Mouse (Mus musculus): Measurements from ENCODE around the gene Retsat. TPM values are rescaled to one million over a fixed set of nuclear protein-coding genes. Genes with fewer than 3 reads are reported as not detected.

Gene Retsat
- polyA plus RNA-seq, 1 experiment from 2014 or later: 26.0 TPM

DNA sequence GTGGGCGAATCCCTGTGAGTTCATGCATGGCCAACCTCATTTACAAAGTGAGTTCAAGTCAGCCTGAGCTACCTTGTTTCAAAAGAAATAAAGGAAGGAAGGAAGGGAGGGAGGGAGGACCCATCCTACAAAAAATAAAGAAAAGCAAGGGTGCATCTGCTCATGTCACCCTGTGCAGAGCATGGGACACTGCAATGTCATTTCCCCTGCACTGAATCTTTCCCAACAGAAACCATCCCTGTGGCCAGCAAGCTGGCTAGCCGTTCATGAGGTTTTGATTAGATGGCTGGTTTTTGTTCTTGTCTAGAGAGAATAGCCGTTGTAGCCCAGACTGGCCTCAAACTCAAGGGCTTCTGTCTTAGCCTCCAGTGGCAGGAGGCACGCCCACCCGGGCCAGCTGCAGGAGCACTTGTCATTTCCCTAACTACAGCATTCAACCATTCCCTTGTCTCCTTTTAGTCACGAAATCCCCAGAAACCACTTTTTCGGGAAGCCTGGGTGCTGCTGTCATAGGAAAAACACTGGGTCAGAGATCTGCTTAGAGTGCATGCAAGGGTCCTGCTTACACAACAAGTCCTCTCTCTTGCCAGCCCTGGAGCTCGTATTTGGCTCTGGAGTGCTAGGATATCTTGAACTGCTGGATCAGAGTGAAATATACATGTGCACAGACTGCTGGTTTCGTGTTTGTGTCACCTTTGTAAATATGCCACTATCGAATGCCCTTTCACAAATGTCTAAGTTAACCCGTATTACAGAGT is 16.5 kb upstream of the Retsat start:
- no peak for ATAC-seq (replicated peaks; ENCODE audit: low FRiP score)

GRCm38 (mm10) chr6:72583211-72583839 is 14.9 kb upstream of the Retsat start:
- no peak overlapping the region for H3K4me2 ChIP-seq
- no peak for ATAC-seq (replicated peaks; ENCODE audit: low FRiP score)
- 89% methylated on average over 4 of the region's 4 CpGs for WGBS
- no peaks in the 10 kb centered on the region for H3K27me3 ChIP-seq (replicated peaks; ENCODE audit: control insufficient read depth, insufficient read depth, low read length)
- H3K4me1 ChIP-seq (replicated peaks; ENCODE audit: control insufficient read depth, insufficient read depth, low read length): no peaks in the 10 kb centered on the region
- 0 out of 2 replicates have a peak, but pooled peaks cover 2% of the 10 kb centered on the region for H3K36me3 ChIP-seq (ENCODE audit: control insufficient read depth, insufficient read depth, low read length)
- H3K9ac ChIP-seq (ENCODE audit: low read depth, low read length): no peak overlapping the region
- no peak overlapping the region for H3K4me3 ChIP-seq (ENCODE audit: low read depth, low read length)
- DNase-seq (ENCODE audit: low spot score): no peak
- H3K9me3 ChIP-seq (ENCODE audit: control insufficient read depth, low read length): no peaks in the 10 kb centered on the region
- H3K27ac ChIP-seq (ENCODE audit: low read depth, low read length): no peak overlapping the region

More for the DNA sequence above, 16.5 kb upstream of the Retsat start:
- Histone ChIP-seq H3K9ac (ENCODE audit: low read depth, low read length) (no peak overlapping the region), H3K36me3 (ENCODE audit: control insufficient read depth, insufficient read depth, low read length) (0 out of 2 replicates have a peak, but pooled peaks cover 2% of the 10 kb centered on the region), H3K4me1 (replicated peaks; ENCODE audit: control insufficient read depth, insufficient read depth, low read length) (no peaks in the 10 kb centered on the region), H3K4me2 (no peak overlapping the region), H3K4me3 (ENCODE audit: low read depth, low read length) (no peak overlapping the region), H3K27ac (ENCODE audit: low read depth, low read length) (no peak overlapping the region), H3K27me3 (replicated peaks; ENCODE audit: control insufficient read depth, insufficient read depth, low read length) (no peaks in the 10 kb centered on the region), H3K9me3 (ENCODE audit: control insufficient read depth, low read length) (no peaks in the 10 kb centered on the region)
- WGBS: 77% methylated on average over 11 of the region's 11 CpGs
- no peak for DNase-seq (ENCODE audit: low spot score)

DNA sequence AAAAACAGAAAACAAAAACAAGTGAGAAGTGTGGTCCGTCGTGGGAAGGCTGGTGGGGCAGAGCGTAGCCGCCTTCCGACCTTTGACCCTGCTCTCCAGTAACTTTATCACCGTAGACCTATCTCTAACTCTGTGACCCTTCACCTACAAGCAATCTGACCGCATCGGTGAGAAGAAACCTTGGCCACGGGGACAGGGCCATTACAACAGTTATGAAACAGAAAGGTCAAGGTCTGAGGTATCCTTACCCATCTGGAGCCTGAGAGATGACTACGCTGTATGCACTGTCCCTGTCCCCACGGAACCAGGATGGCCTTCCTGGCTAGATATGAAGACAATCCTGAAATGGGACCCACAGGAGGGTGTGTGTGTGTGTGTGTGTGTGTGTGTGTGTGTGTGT is 14.1 kb upstream of the Retsat start:
- DNase-seq (ENCODE audit: low spot score) (no peak), ATAC-seq (replicated peaks; ENCODE audit: low FRiP score) (no peak)
- Histone ChIP-seq H3K9ac (ENCODE audit: low read depth, low read length) (no peak overlapping the region), H3K4me2 (no peak overlapping the region), H3K27ac (ENCODE audit: low read depth, low read length) (no peak overlapping the region), H3K4me1 (replicated peaks; ENCODE audit: control insufficient read depth, insufficient read depth, low read length) (no peaks in the 10 kb centered on the region), H3K36me3 (ENCODE audit: control insufficient read depth, insufficient read depth, low read length) (0 out of 2 replicates have a peak, but pooled peaks cover 2% of the 10 kb centered on the region), H3K27me3 (replicated peaks; ENCODE audit: control insufficient read depth, insufficient read depth, low read length) (no peaks in the 10 kb centered on the region), H3K4me3 (ENCODE audit: low read depth, low read length) (no peak overlapping the region), H3K9me3 (ENCODE audit: control insufficient read depth, low read length) (no peaks in the 10 kb centered on the region)
- WGBS: 80% methylated on average over 11 of the region's 11 CpGs

- ATAC-seq (replicated peaks; ENCODE audit: low FRiP score): no peak
- Histone ChIP-seq H3K4me2 (no peak overlapping the region), H3K27ac (ENCODE audit: low read depth, low read length) (no peak overlapping the region), H3K4me1 (replicated peaks; ENCODE audit: control insufficient read depth, insufficient read depth, low read length) (no peaks in the 10 kb centered on the region), H3K9ac (ENCODE audit: low read depth, low read length) (no peak overlapping the region), H3K4me3 (ENCODE audit: low read depth, low read length) (no peak overlapping the region), H3K27me3 (replicated peaks; ENCODE audit: control insufficient read depth, insufficient read depth, low read length) (no peaks in the 10 kb centered on the region), H3K9me3 (ENCODE audit: control insufficient read depth, low read length) (no peaks in the 10 kb centered on the region), H3K36me3 (ENCODE audit: control insufficient read depth, insufficient read depth, low read length) (0 out of 2 replicates have a peak, but pooled peaks cover 2% of the 10 kb centered on the region)
- 75% methylated on average over 3 of the region's 3 CpGs for WGBS
- DNase-seq (ENCODE audit: low spot score): no peak
Observed at GRCm38 (mm10) chr6:72586701-72587100, 11.6 kb upstream of the Retsat start.

- no peaks in the 10 kb centered on the region for H3K4me1 ChIP-seq (replicated peaks; ENCODE audit: control insufficient read depth, insufficient read depth, low read length)
- no peak overlapping the region for H3K4me2 ChIP-seq
- no peaks in the 10 kb centered on the region for H3K9me3 ChIP-seq (ENCODE audit: control insufficient read depth, low read length)
- H3K27ac ChIP-seq (ENCODE audit: low read depth, low read length): no peak overlapping the region
- no peak overlapping the region for H3K9ac ChIP-seq (ENCODE audit: low read depth, low read length)
- no peak for DNase-seq (ENCODE audit: low spot score)
- no peak for ATAC-seq (replicated peaks; ENCODE audit: low FRiP score)
- no peak overlapping the region for H3K4me3 ChIP-seq (ENCODE audit: low read depth, low read length)
- H3K36me3 ChIP-seq (ENCODE audit: control insufficient read depth, insufficient read depth, low read length): 0 out of 2 replicates have a peak, but pooled peaks cover 2% of the 10 kb centered on the region
- no peaks in the 10 kb centered on the region for H3K27me3 ChIP-seq (replicated peaks; ENCODE audit: control insufficient read depth, insufficient read depth, low read length)
Observed at GRCm38 (mm10) chr6:72588307-72588706, 10.0 kb upstream of the Retsat start.

- H3K36me3 ChIP-seq (ENCODE audit: control insufficient read depth, insufficient read depth, low read length): no peaks in the 10 kb centered on the region
- no peak overlapping the region for H3K27ac ChIP-seq (ENCODE audit: low read depth, low read length)
- no peaks in the 10 kb centered on the region for H3K4me1 ChIP-seq (replicated peaks; ENCODE audit: control insufficient read depth, insufficient read depth, low read length)
- no peak overlapping the region for H3K9ac ChIP-seq (ENCODE audit: low read depth, low read length)
- H3K9me3 ChIP-seq (ENCODE audit: control insufficient read depth, low read length): no peaks in the 10 kb centered on the region
- DNase-seq (ENCODE audit: low spot score) (no peak), ATAC-seq (replicated peaks; ENCODE audit: low FRiP score) (no peak)
- H3K4me2 ChIP-seq: no peak overlapping the region
- no peaks in the 10 kb centered on the region for H3K27me3 ChIP-seq (replicated peaks; ENCODE audit: control insufficient read depth, insufficient read depth, low read length)
- H3K4me3 ChIP-seq (ENCODE audit: low read depth, low read length): no peak overlapping the region
Observed at GRCm38 (mm10) chr6:72590111-72590510, 8.2 kb upstream of the Retsat start.

DNA sequence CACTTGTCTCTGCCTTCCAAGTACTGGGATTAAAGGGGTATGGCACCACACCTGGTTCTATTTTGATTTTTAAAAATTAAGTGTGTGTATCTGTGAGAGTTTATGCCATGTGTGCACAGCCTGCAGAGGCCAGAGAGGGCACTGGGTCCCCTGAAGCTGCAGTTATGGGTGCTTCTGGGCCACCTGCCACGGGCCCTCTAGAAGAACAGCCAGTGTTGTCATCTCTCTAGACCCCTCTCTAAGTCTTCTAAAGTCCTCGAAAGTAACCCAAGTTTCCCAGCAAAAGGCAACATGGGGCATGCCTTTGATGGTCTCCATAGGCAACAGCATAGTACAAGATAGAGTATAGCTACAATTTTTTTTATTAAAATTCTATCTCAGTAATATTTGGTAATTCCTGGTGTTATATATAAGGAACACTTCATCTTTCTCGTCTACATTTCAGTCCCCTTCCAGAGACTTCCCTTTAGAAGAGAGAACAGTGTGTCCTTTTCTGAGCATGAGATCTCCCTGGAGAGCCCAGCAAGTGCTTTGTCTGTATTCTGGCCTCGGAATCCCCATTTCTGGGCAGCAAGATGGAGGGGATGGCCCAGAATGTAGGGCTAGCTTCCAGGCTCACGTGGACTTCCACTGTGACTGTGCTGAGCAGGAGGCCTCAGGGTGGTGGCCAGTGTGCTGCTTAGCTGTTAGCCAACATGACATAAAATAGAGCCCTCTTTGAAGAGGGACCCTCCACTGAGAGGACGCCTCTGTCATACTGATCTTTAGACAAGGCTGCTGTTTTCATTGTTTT is 5.1 kb upstream of the Retsat start:
- DNase-seq (ENCODE audit: low spot score) (no peak), ATAC-seq (replicated peaks; ENCODE audit: low FRiP score) (no peak)
- Histone ChIP-seq H3K36me3 (ENCODE audit: control insufficient read depth, insufficient read depth, low read length) (no peaks in the 10 kb centered on the region), H3K9ac (ENCODE audit: low read depth, low read length) (no peak overlapping the region), H3K27ac (ENCODE audit: low read depth, low read length) (no peak overlapping the region), H3K4me3 (ENCODE audit: low read depth, low read length) (no peak overlapping the region), H3K4me1 (replicated peaks; ENCODE audit: control insufficient read depth, insufficient read depth, low read length) (peaks cover 4% of the 10 kb centered on the region; the same call in 1 of the 2 replicates), H3K27me3 (replicated peaks; ENCODE audit: control insufficient read depth, insufficient read depth, low read length) (no peaks in the 10 kb centered on the region), H3K4me2 (no peak overlapping the region), H3K9me3 (ENCODE audit: control insufficient read depth, low read length) (no peaks in the 10 kb centered on the region)
- WGBS: 73% methylated on average over 6 of the region's 6 CpGs

- no peak overlapping the region for H3K4me3 ChIP-seq (ENCODE audit: low read depth, low read length)
- H3K36me3 ChIP-seq (ENCODE audit: control insufficient read depth, insufficient read depth, low read length): no peaks in the 10 kb centered on the region
- DNase-seq (ENCODE audit: low spot score) (no peak), ATAC-seq (replicated peaks; ENCODE audit: low FRiP score) (no peak)
- peaks cover 6% of the 10 kb centered on the region; the same call in 1 of the 2 replicates for H3K4me1 ChIP-seq (replicated peaks; ENCODE audit: control insufficient read depth, insufficient read depth, low read length)
- H3K9ac ChIP-seq (ENCODE audit: low read depth, low read length): no peak overlapping the region
- H3K27ac ChIP-seq (ENCODE audit: low read depth, low read length): no peak overlapping the region
- no peaks in the 10 kb centered on the region for H3K9me3 ChIP-seq (ENCODE audit: control insufficient read depth, low read length)
- H3K4me2 ChIP-seq: no peak overlapping the region
- WGBS: 68% methylated on average over 5 of the region's 5 CpGs
- H3K27me3 ChIP-seq (replicated peaks; ENCODE audit: control insufficient read depth, insufficient read depth, low read length): no peaks in the 10 kb centered on the region
Observed at GRCm38 (mm10) chr6:72593914-72594313, 4.4 kb upstream of the Retsat start.
